Mouse (Mus musculus) fat pad, adult 2 months (tissue): ENCODE data around the gene Vps29.
"Not testable (repeated sequence)": the region's sequence is repeated elsewhere in the genome, so short reads cannot be mapped to it uniquely, and the experiment has no call there.

ENCODE experiments used
- DNase-seq: peaks from one replicate; pipeline ENCODE4 v3.0.0-alpha.2; 2011; ENCODE audit warnings: low read depth, low spot score; ENCODE audit errors: extremely low read depth

Vps29 gene

GRCm38 (mm10) chr5:122353807-122354491 lies at the start of gene Vps29, which contains the start of gene Rad9b:
Vps29 (plus strand) TSS chr5:122354369.
Rad9b (minus strand) TSS chr5:122354233.
- peak; percentile 74 for DNase-seq

- no peak for DNase-seq
These were observed 49.6 kb upstream of the Vps29 start for GRCm38 (mm10) chr5:122304541-122304940.

GRCm38 (mm10) chr5:122305472-122305871 lies 48.7 kb upstream of the Vps29 start:
- no peak for DNase-seq

- no peak for DNase-seq
These were observed 47.6 kb upstream of the Vps29 start for GRCm38 (mm10) chr5:122306536-122306935.

GRCm38 (mm10) chr5:122310699-122311098 lies 43.5 kb upstream of the Vps29 start:
- no peak for DNase-seq

- no peak for DNase-seq
These were observed 42.5 kb upstream of the Vps29 start for GRCm38 (mm10) chr5:122311692-122312091.

- DNase-seq = no peak
These were observed 41.8 kb upstream of the Vps29 start for GRCm38 (mm10) chr5:122312346-122312745.

- DNase-seq = no peak
These were observed 41.1 kb upstream of the Vps29 start for GRCm38 (mm10) chr5:122312942-122313684.

GRCm38 (mm10) chr5:122314966-122315667 lies 39.1 kb upstream of the Vps29 start:
- DNase-seq = no peak

GRCm38 (mm10) chr5:122317329-122318045 lies 36.7 kb upstream of the Vps29 start:
- DNase-seq = no peak

GRCm38 (mm10) chr5:122318100-122318499 lies 36.1 kb upstream of the Vps29 start:
- DNase-seq = no peak

GRCm38 (mm10) chr5:122318976-122319375 lies 35.2 kb upstream of the Vps29 start:
- DNase-seq = not testable (repeated sequence)

- no peak for DNase-seq
These were observed 34.5 kb upstream of the Vps29 start for GRCm38 (mm10) chr5:122319474-122320204.

- DNase-seq = no peak
These were observed 33.9 kb upstream of the Vps29 start for GRCm38 (mm10) chr5:122320205-122320781.

GRCm38 (mm10) chr5:122323523-122323922 lies 30.6 kb upstream of the Vps29 start:
- DNase-seq = no peak

- peak; percentile 73 for DNase-seq
These were observed 29.3 kb upstream of the Vps29 start for GRCm38 (mm10) chr5:122324608-122325431.

- DNase-seq = no peak
These were observed 28.7 kb upstream of the Vps29 start for GRCm38 (mm10) chr5:122325477-122325876.

- no peak for DNase-seq
These were observed 26.9 kb upstream of the Vps29 start for GRCm38 (mm10) chr5:122327283-122327682.

- no peak for DNase-seq
These were observed 23.9 kb upstream of the Vps29 start for GRCm38 (mm10) chr5:122330269-122330668.
